Mouse (Mus musculus): ENCODE measurements at regions not wholly inside any gene's neighbourhood (a gene's known extent, or its start where the extent isn't known, plus 50 kb on each side); places are given as distances from the start of the nearest gene placed in this dataset.

DNA sequence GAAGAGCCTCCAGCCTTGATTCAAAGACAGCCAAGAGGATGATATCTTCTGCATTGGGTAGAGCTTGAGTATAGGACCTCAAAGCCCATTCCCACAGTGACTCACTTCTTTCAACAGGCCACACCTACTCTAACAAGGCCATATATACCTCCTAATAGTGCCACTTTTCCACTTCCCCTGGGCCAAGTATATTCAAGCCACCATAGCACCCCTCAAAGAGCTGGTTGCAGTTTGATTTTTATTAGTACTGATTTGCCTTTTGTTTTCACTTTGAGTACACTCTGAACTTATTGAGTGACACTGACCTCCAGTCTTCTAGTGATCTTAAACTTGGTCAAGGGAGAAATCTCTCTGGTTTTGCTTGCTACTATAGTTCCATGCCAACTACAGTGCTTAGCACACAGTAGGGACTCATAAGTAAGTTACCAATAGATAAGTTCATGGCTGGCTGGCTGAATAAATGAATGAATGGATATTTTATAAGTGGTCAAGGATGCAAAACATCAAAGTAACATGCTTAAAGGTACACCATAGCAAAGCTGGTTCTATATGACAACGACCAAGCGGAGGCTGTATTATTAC, 64.5 kb upstream of the Lmo2 start:
- DNase-seq (ENCODE audit: low spot score in 2 of 2) = no peak

DNA sequence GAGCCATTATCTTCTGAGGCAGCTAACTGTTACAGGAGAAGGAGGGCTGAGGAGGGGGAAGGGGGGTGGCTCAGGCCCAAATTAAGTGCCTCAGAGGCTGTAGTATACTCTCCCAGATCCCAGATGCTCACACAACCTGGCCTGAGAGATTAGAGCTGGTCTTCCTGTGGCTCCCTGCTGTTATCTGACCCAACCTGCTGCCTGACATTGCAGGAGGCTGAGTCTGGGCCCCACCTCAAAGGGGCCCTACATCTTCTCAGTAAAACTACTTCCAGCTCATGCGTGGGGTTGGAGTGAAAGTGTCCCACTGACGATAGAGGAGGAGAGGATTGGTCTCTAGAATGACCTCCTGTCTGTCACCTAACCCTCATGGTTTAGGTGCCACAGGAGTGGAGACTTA, 64.0 kb upstream of the Lmo2 start:
- DNase-seq (ENCODE audit: low spot score in 2 of 2) = no peak

DNA sequence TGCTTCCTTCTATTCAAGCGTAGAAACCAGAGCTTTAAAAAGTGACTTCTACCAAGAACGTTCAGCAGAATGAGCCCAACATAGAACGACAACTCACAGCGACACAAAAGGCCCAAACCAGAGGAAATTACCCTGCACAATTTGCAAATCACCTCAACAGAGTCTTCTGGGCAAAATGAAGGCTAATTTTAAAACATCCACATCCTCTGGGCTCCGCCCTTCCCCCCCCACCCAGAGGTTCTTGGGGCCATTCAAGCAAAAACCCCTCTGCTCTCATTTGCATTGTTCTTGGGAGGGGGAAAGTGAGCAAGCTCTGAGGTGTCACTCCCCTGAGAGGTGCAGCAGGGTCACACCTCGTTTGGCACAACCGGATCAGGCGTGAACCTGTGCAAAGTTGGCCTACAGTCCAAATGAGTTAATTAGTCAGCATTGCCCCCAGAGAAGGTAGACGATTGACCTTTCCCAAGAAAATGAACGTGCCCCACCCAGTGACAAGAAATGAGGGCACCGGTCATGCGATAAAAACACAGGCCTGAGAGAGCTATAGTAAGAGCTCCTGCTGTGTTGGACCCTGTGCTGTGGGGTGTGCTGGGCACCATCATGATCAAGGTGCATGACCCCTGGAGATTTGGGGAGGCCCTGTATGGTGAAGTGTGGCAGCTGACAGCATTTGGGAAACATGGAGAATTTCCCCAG, 62.7 kb upstream of the Lmo2 start:
- no peak for DNase-seq (ENCODE audit: low spot score in 2 of 2)

- DNase-seq (ENCODE audit: low spot score in 2 of 2) = peak; percentile 76 to 81
These were observed 61.6 kb upstream of the Lmo2 start for GRCm38 (mm10) chr2:103896160-103896559.

GRCm38 (mm10) chr2:103896814-103897213, 61.0 kb upstream of the Lmo2 start:
- DNase-seq (ENCODE audit: low spot score in 2 of 2) = no peak

GRCm38 (mm10) chr2:103899713-103900112, 58.1 kb upstream of the Lmo2 start:
- DNase-seq (ENCODE audit: low spot score in 2 of 2) = peak; percentile 47 to 79

DNA sequence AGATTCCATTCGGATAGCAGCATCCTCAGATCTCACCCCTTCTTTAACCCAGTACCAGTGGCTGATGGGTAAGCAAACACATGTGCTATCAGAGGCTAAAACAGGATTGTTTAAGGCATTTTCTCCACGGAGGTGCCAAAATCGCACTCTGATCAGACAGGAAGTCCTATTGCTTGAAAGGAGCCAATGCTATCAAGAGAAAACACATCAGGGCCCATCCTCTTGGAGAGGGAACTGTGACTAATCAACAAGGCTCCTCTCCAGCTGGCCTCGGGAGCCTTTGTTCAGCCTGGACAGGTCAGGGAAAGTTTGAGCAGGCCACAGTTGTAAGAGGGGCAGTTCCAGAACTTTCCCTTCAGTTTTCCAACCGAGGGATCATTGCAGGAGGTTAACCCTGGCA, 57.4 kb upstream of the Lmo2 start:
- DNase-seq (ENCODE audit: low spot score in 2 of 2) = peak; percentile 85

DNA sequence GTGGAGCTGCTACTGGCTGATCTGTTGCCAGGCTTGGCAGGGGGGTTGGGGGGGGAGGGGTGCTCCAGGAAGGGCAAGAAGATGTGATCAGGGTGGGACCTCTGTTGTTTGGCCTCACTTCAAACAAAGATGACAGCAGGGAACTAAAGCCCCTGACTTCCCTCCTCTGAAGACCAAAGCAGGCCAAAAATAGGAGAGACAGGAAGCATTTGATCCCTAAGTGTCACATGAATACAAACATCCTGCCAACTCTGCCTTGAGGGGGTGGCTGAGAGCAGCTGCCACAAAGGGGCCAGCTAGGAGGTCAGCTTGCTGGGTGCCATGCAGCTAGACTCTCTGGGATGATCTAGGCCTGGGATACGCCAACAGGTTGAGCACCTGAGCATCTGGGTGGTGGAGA, 56.3 kb upstream of the Lmo2 start:
- peak; percentile 37 to 60 for DNase-seq (ENCODE audit: low spot score in 2 of 2)

DNA sequence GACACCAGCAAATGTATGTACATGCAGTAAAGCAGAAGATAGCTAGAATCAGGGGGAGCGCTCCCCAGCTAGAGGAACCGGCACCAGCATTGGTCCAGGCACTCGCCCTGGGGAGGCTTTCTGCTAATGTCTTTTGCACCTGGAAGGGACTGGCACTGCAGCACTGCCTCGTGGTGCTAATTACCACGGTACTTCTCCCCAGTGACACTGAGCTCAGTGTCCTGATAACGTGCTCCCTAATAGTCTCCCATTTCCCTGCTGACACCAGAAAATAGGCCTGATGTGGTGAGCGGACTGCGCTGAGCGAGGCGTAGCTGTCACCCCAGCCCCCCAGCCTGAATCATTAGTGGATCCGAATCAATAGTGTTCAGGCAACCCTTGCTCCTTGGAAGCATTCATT, 55.0 kb upstream of the Lmo2 start:
- no peak for DNase-seq (ENCODE audit: low spot score in 2 of 2)

DNA sequence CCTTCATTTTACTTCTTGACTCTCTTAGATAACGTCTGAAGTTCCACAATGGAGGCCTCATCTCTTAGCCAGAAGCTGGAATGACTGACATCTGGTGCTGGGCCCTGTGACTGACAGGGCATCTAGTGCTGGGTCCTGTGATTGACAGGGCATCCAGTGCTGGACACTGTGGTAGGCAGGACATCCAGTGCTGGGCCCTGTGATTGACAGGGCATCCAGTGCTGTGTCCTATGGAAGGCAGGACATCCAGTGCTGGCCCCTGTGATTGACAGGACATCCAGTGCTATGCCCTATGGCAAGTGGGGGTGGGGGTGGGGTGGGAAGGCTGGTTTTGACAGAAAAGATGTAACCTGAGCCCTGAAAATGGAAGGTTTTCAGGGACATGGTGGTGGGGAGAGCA, 52.1 kb upstream of the Lmo2 start:
- no peak for DNase-seq (ENCODE audit: low spot score in 2 of 2)

- peak; percentile 43 to 50 for DNase-seq (ENCODE audit: low spot score in 2 of 2)
These were observed 51.1 kb upstream of the Lmo2 start for GRCm38 (mm10) chr2:103906581-103907184.
